Mouse (Mus musculus) thymus, postnatal 4 days (tissue): ENCODE measurements around the gene 1700018B08Rik.

Experiments used
- DNase-seq: peaks from one replicate; pipeline ENCODE4 v3.0.0; 2021

Gene 1700018B08Rik

GRCm38 (mm10) chr8:121561636-121562345, 17.7 kb upstream of the 1700018B08Rik start:
- DNase-seq = no peak

GRCm38 (mm10) chr8:121560432-121561100, 16.4 kb upstream of the 1700018B08Rik start:
- no peak for DNase-seq

GRCm38 (mm10) chr8:121559801-121560200, 15.7 kb upstream of the 1700018B08Rik start:
- no peak for DNase-seq

GRCm38 (mm10) chr8:121558538-121558937, 14.4 kb upstream of the 1700018B08Rik start:
- no peak for DNase-seq

GRCm38 (mm10) chr8:121557746-121558145, 13.6 kb upstream of the 1700018B08Rik start:
- DNase-seq = no peak

GRCm38 (mm10) chr8:121553831-121554475, 9.8 kb upstream of the 1700018B08Rik start:
- no peak for DNase-seq

GRCm38 (mm10) chr8:121552506-121552905, 8.4 kb upstream of the 1700018B08Rik start:
- DNase-seq = no peak

- DNase-seq = no peak
Measured at GRCm38 (mm10) chr8:121551065-121551985, 7.2 kb upstream of the 1700018B08Rik start.

- no peak for DNase-seq
Measured at GRCm38 (mm10) chr8:121550056-121550455, 5.9 kb upstream of the 1700018B08Rik start.

GRCm38 (mm10) chr8:121547132-121547531, 3.0 kb upstream of the 1700018B08Rik start:
- DNase-seq = peak; percentile 84

- DNase-seq = no peak
Measured at GRCm38 (mm10) chr8:121544936-121545335, 816 bp upstream of the 1700018B08Rik start.

- DNase-seq = no peak
Measured at GRCm38 (mm10) chr8:121542901-121543300, 1.2 kb downstream of the 1700018B08Rik start.

GRCm38 (mm10) chr8:121541862-121542261, 2.3 kb downstream of the 1700018B08Rik start:
- DNase-seq = peak; percentile 5

- peak; percentile 63 for DNase-seq
Measured at GRCm38 (mm10) chr8:121532381-121532780, 11.7 kb downstream of the 1700018B08Rik start.

- DNase-seq = no peak
Measured at GRCm38 (mm10) chr8:121530639-121531038, 13.5 kb downstream of the 1700018B08Rik start.

- DNase-seq = no peak
Measured at GRCm38 (mm10) chr8:121528790-121529189, 15.3 kb downstream of the 1700018B08Rik start.

- no peak for DNase-seq
Measured at GRCm38 (mm10) chr8:121527751-121528150, 16.4 kb downstream of the 1700018B08Rik start.

GRCm38 (mm10) chr8:121526811-121527550, 17.1 kb downstream of the 1700018B08Rik start:
- no peak for DNase-seq

- DNase-seq = no peak
Measured at GRCm38 (mm10) chr8:121525111-121525818, 18.9 kb downstream of the 1700018B08Rik start.

- peak; percentile 86 for DNase-seq
Measured at GRCm38 (mm10) chr8:121513429-121513828, 30.7 kb downstream of the 1700018B08Rik start.

- DNase-seq = no peak
Measured at GRCm38 (mm10) chr8:121511751-121512150, 32.4 kb downstream of the 1700018B08Rik start.
